Mouse (Mus musculus) kidney, postnatal 14 days (tissue): ENCODE measurements at regions not wholly inside any gene's neighbourhood (a gene's known extent, or its start where the extent isn't known, plus 50 kb on each side); places are given as distances from the start of the nearest gene placed in this dataset.
"Not testable (repeated sequence)": the region's sequence is repeated elsewhere in the genome, so short reads cannot be mapped to it uniquely, and the experiment has no call there.

Experiments used
- DNase-seq: peaks from one replicate; pipeline ENCODE4 v3.0.0; 2022; ENCODE audit warnings: mixed read lengths

GRCm38 (mm10) chr6:89059431-89059975, 157.5 kb downstream of the Tpra1 start:
- no peak for DNase-seq

- DNase-seq, result no peak
Observed at GRCm38 (mm10) chr6:89064977-89065580, 163.0 kb downstream of the Tpra1 start.

DNA sequence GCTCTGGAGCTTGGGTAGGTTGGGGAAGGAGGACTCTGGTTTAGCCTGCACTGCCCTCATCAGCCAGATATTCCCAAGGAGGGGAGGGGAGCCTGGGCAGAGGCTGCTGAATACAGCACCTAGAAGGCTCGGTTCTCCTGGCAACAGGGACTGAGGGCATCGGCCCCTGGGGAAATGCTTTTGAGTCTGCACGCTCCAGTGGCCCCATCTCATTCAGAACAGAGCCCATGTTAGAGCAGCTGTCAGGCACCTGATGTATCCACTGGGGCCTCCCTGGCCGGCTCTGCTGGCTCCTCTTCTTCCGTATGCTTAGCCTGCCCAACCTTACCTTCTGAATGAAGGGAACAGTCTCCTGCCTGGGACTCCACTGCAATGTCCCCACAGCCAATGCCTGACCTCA, 164.5 kb downstream of the Tpra1 start:
- no peak for DNase-seq

DNA sequence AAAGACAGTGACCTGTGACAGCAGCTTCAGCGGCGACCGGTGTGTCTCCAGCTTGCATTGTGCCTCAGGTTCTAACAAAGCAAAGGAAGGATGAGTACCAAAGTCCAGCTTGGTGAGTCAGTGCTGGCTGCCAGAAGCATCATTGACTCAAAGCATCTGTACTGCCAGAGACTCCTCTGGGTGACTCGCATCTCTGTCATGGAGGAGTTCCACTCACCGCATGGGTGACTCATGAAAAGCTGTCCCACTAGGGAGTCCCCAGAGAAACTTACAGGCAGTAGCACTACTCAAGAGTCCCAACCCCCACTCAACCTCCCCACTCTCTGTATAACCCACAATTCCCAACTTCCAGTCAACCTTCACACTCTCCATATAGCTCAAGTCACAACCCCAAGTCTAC, 166.2 kb downstream of the Tpra1 start:
- no peak for DNase-seq

GRCm38 (mm10) chr6:89069108-89069507, 167.1 kb downstream of the Tpra1 start:
- no peak for DNase-seq

DNA sequence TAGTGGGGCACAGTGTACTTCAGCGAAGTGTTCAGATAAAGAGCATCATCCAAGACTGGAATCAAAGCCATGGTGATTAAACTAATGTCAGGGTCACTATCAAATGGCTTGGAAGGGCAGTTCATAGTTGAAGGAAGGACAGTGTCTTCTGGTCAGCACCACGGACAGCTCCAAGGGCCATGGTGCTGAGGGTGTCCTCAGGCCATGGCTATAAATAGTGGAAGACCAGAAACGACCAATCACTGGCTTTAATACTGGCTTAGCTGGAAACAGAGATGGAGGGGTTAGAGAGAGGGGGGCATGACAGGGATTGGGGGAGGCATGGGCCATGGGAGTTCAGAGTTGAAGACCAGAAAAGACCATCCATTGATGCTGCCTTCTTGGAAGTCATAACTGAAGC, 168.0 kb downstream of the Tpra1 start:
- peak; percentile 60 for DNase-seq

DNA sequence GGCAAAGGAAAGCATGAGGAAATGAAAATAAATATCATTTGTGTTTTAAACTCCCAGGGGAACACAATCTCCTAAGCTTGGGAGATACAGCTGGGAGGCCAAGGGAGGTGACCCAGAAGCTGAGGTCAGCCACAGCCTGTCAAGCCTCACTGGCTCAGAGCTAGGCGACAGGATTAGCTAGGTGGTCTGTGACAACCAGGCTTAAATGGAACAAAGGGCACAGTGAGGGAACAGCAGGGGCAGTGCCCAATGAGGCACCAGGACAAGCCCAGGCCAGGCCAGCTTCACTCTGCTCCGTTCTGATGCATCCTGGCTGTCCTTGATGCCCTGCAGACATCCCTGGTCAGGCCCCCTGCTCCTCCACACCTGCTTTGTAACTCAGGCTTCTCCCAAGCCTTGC, 169.7 kb downstream of the Tpra1 start:
- DNase-seq, result no peak

- no peak for DNase-seq
Observed at GRCm38 (mm10) chr6:89072569-89072968, 170.5 kb downstream of the Tpra1 start.

- DNase-seq, result no peak
Observed at GRCm38 (mm10) chr6:89081624-89082300, 179.7 kb downstream of the Tpra1 start.

DNA sequence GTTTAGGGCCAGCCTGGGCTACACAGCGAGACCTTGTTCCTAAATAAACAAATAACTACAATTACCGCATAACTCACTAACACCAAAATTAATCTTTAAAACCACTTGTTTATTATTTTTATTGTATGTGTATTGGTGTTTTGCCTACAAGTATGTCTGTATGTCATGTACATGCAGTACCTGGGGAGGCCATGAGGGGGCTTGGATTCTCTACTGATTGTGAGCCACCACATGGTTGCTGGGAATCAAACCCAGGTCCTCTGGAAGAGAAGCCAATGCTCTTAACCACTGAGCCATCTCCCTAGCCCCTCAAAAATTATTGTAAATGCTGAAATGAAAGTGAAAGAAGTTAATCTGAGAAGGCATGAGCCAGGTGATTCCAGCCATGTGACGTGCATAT, 182.4 kb downstream of the Tpra1 start:
- no peak for DNase-seq

GRCm38 (mm10) chr6:89085151-89085550, 183.1 kb downstream of the Tpra1 start:
- DNase-seq, result no peak

DNA sequence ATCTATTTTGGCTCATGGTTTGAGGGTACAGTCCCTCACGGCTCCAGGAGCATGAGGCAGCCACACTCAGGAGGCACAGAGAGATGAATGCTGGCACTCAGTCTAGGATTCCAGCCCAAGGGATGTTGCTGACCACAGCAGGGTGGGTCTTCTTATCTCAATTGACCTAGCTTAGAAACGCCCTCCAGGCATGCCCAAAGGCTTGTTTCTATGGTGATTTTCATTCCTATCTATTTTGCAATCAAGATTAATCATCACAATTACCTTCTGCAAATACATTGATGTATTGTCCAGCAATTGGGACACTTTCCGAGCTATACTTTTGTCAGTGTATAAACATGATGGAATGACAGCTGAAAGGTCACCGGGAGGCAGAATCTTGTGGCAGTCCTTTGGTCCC, 185.6 kb downstream of the Tpra1 start:
- no peak for DNase-seq

- DNase-seq, result no peak
Observed at GRCm38 (mm10) chr6:89090096-89090495, 188.0 kb downstream of the Tpra1 start.

- DNase-seq, result no peak
Observed at GRCm38 (mm10) chr6:89095911-89096310, 193.9 kb downstream of the Tpra1 start.

DNA sequence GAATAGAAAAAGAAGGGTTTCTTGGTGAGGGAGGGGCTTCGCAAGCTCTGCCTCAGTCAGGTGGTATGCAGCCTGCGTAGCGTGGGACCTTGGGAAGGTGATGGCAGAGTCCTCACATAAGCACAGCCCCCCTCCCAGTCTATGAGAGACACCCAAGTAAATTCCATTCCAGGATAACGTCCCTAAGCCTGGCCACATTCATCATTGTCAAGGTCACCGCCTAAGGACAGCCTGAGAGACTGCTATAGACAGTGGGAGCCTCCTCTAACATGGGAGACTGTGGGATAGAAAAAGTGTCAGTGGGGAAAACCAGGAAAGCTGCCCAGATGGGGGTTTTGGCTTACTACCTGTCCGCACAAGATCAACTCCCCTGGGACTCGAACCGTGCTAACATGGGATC, 195.5 kb downstream of the Tpra1 start:
- DNase-seq, result no peak

DNA sequence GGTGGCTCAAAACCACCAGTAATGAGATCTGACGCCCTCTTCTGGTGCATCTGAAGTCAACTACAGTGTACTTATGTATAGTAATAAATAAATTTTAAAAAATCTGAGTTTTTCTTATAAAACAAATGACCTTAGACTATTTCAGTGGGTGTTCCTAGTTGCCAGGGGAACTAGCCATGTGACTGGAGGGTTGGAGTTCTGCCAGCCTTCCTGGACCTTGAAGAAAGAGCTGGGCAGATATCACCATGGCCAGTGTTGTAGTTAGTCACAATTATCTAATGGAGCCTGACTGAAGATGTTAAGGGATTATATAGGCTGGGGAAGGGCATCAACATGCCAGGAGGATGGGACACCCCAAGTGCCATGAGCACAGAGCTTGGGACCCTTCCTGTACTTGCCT, 217.2 kb downstream of the Tpra1 start:
- no peak for DNase-seq

- no peak for DNase-seq
Observed at GRCm38 (mm10) chr6:89121023-89121745, 219.1 kb downstream of the Tpra1 start.

DNA sequence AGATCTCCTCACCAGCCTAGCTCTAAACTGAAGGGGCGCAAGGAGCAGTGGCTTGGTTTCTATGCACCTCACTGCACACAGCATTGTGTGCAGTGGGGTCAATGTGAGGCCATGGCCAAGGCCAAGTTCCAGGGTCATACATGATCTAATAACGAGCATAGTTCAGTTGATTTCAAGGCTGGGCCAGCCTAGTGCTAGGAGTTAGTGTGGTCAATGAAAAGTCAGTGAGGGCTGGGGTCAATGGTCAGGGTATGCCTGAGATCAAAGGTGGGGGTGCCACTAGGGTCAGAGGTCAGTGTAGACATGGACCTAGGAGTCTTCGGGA, 219.7 kb downstream of the Tpra1 start:
- DNase-seq, result no peak

GRCm38 (mm10) chr6:89125916-89126315, 223.9 kb downstream of the Tpra1 start:
- DNase-seq, result no peak

DNA sequence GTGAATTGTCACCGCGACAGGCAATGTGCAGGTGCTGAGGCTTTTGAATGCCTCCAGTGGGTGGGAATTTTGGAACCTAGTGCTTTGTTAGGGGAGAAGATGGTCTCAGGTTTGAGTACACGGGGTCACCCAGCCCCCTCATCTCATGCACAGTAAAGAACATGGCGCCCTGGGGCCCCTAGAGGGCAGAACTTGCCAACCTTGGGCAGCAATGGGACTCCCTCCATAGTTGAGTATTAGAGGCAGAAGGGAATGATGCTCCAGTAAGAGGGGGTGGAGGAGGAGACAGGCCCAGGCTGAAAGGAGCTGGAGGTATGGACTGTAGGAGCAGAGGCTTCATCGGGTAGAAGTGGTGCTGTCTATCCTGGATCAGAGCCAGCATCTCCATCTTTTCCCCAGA, 226.1 kb downstream of the Tpra1 start:
- DNase-seq, result not testable (repeated sequence)

- DNase-seq, result no peak
Observed at GRCm38 (mm10) chr6:89140469-89140868, 222.0 kb downstream of the Plxna1 start.

GRCm38 (mm10) chr6:89153027-89153662, 209.3 kb downstream of the Plxna1 start:
- no peak for DNase-seq

GRCm38 (mm10) chr6:89157501-89157900, 204.9 kb downstream of the Plxna1 start:
- DNase-seq, result no peak

DNA sequence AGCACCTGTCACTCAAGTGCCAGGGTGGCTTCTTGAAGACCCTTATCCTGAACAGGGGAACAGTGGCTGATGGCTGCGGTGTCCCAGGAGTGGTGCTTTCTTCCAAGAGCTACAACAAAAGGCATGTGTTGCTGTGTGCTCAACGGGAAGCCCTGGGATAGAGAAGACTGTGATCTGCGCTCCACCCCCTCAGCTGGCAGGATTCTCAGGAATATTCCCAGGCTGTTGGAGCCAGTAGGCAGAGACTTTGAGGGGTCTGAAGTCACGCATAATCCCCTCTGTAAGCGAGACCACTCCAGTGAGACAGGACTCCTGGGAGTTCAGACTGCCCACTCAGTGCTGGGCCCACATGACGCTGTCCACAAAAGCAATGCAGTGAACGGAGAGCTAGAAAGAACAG, 202.4 kb downstream of the Plxna1 start:
- DNase-seq, result no peak
